Comparison of ENCODE assay signal across 8 mouse cellular contexts in the genomic region with DNA sequence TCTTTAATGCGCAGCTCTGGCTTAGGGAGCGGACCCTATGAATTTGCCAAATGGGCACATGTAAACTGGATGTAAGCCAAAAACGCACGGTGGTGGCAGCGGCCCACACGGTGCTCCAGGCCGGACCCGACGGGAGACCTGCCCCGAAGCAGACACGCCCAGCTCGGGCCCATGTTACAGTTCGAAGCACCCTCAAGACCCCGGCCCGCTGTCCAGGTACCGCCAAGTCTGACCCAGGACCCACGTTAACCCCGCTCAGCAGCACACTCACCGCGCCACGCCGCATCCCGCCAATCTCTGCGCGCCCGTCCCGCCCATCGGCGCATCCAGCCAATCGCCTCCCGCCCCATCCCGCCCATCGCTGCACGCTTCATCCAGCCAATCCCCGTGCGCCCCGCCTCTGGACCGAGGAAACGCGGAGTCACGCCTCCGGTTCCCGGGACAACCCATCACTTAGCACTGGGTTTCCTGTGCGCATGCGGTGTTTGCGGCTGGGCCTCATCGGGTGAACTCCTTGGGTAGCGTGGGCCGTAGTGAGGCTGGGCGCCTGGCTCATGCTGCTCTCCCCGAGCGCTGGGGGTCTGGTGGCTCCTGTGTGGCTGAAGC. TPM values are rescaled to one million over a fixed set of nuclear protein-coding genes. Genes with fewer than 3 reads are reported as not detected.
DNase-seq lines count a peak whose midpoint lies in the region; ATAC-seq and TF ChIP-seq lines count a peak whose summit lies in the region.

A gene (minus strand): TSS at position 372 of the 606 bp plus-strand sequence.

- 0 out of 2 replicates have a peak within 1 kb of the TSS, but pooled peaks have one; percentile 75 for H3K27ac ChIP-seq in cortical plate, adult 2 months (ENCODE audit: insufficient read depth, low read length)

- no peaks in the 10 kb centered on the region for H3K27me3 ChIP-seq in megakaryocyte, embryonic 14.5 days (replicated peaks)

- no peaks in the 10 kb centered on the region; the same call in 1 of the 2 replicates for H3K4me1 ChIP-seq in cortical plate, adult 2 months (ENCODE audit: control insufficient read depth, insufficient read depth, low read length)
- H3K4me1 ChIP-seq in megakaryocyte, embryonic 14.5 days = peaks cover 48% of the 10 kb centered on the region

- DNase-seq in gastrocnemius, adult 8-10 months (ENCODE audit: low spot score in 2 of 2) = peak; percentile 95 to 98
- DNase-seq in hindlimb bud, embryonic 11.5 days (ENCODE audit: extremely low spot score, low read depth, low spot score) = peak; percentile 94
- peak; percentile 84 to 97 for DNase-seq in left cerebral cortex, adult 8-10 months (ENCODE audit: low spot score in 2 of 2)
- DNase-seq in right cerebral cortex, postnatal 10 days (ENCODE audit: low spot score in 2 of 2) = peak; percentile 99
- peak; percentile 95 for DNase-seq in urinary bladder, postnatal 25 days (ENCODE audit: low spot score)

- peaks cover 38% of the 10 kb centered on the region for H3K36me3 ChIP-seq in megakaryocyte, embryonic 14.5 days (replicated peaks; ENCODE audit: low read length)

- H3K4me3 ChIP-seq in cortical plate, adult 2 months (ENCODE audit: insufficient read depth, low read length) = peak within 1 kb of the TSS; percentile 53
- H3K4me3 ChIP-seq in megakaryocyte, embryonic 14.5 days (replicated peaks) = peak within 1 kb of the TSS; percentile 96

- peak; percentile 82 for TF ChIP-seq POLR2A in cortical plate, adult 2 months (IDR thresholded peaks at IDR 0.05; ENCODE audit: extremely low read depth, insufficient read depth, low read length)

- peak; percentile 97 for ATAC-seq in activated CD4-positive, CD25-positive, alpha-beta regulatory T cell, adult 4 months

- no peaks in the 10 kb centered on the region for H3K9me3 ChIP-seq in megakaryocyte, embryonic 14.5 days

- TF ChIP-seq CTCF in cortical plate, adult 2 months (IDR thresholded peaks at IDR 0.05; ENCODE audit: extremely low read depth, insufficient read depth, low read length) = no peak

RNA-seq across cellular contexts. Expression of the gene that starts here (rescaled TPM):
- 10 to 100 TPM; 20.6 to 26.9 TPM for polyA plus RNA-seq in activated CD4-positive, CD25-positive, alpha-beta regulatory T cell, adult 4 months (2017; shearing (Covaris generic))
- polyA plus RNA-seq in cortical plate, adult 2 months (2012; rRNA removed) = 26.2 and 26.3 TPM in 2 replicates
- 10 to 100 TPM; 44.6 to 47.3 (median 47.0) TPM for total RNA-seq in gastrocnemius, adult 8-10 months (2022)
- 10 to 100 TPM; 22.1 to 26.9 (median 23.4) TPM for total RNA-seq in left cerebral cortex, adult 8-10 months (2022)
- polyA plus RNA-seq in megakaryocyte, embryonic 14.5 days (2012; ENCODE audit: insufficient read depth, low replicate concordance) = 155 and 509 TPM in 2 replicates

Comparison
In these comparisons a context has a peak if more than half of its experiments do, and no peak if none do; other contexts are left out.
1. Peak in every context shown above with its lines: DNase-seq, ATAC-seq, H3K4me3 ChIP-seq and H3K27ac ChIP-seq.